Mouse (Mus musculus) MEL (cell line): ENCODE measurements around the gene Ezh1. TPM values are rescaled to one million over a fixed set of nuclear protein-coding genes. Genes with fewer than 3 reads are reported as not detected.

Source experiments
- DNase-seq: peaks from one replicate; pipeline ENCODE4 v3.0.0; 2011; ENCODE audit warnings: low read depth, low spot score
- H3K27ac ChIP-seq: 2 replicates; pipeline ENCODE4 v1.5.1; 2012; ENCODE audit warnings: low read depth, mild to moderate bottlenecking, control low read depth, low read length, moderate library complexity; ENCODE audit not compliant: control insufficient read depth
- H3K27me3 ChIP-seq, 2 experiments: fragments of 150-350 bp in 1 of 2; sonication (generic) in 1 of 2; 2 replicates each; pipeline ENCODE4 v1.6.1; 2012; ENCODE audit warnings: low read length in 2 of 2, mild to moderate bottlenecking in 2 of 2, improper control_type of control experiment in 1 of 2, moderate library complexity in 1 of 2; ENCODE audit not compliant: insufficient read depth in 2 of 2, control insufficient read depth in 1 of 2
- H3K36me3 ChIP-seq, 2 experiments: 2 replicates each; pipeline ENCODE4 v1.6.1; 2012 to 2014; ENCODE audit warnings: low read length in 2 of 2, improper control_type of control experiment in 1 of 2, inconsistent platforms in 1 of 2, mild to moderate bottlenecking in 1 of 2; ENCODE audit not compliant: insufficient read depth in 2 of 2, control insufficient read depth in 1 of 2
- H3K4me1 ChIP-seq, 2 experiments: fragments of 150-350 bp in 1 of 2; sonication (generic) in 1 of 2; 2 replicates each; pipeline ENCODE4 v1.6.1; 2012; ENCODE audit warnings: low read length in 2 of 2, improper control_type of control experiment in 1 of 2, mild to moderate bottlenecking in 1 of 2; ENCODE audit not compliant: insufficient read depth in 2 of 2, control insufficient read depth in 1 of 2
- H3K4me3 ChIP-seq, 2 experiments: fragments of 150-350 bp in 1 of 2; sonication (generic) in 1 of 2; 2 replicates each; pipeline ENCODE4 v1.5.1; 2012; ENCODE audit warnings: low read depth in 2 of 2, low read length in 2 of 2, mild to moderate bottlenecking in 2 of 2, moderate library complexity in 2 of 2, control low read depth in 1 of 2, improper control_type of control experiment in 1 of 2; ENCODE audit not compliant: control insufficient read depth in 1 of 2, insufficient read depth in 1 of 2
- H3K79me2 ChIP-seq: 2 replicates; pipeline ENCODE4 v1.6.1; 2012; ENCODE audit warnings: mild to moderate bottlenecking, low read length, moderate library complexity; ENCODE audit not compliant: control insufficient read depth, poor library complexity, insufficient read depth
- H3K9ac ChIP-seq: 2 replicates; pipeline ENCODE4 v1.6.1; 2012; ENCODE audit warnings: low read depth, mild to moderate bottlenecking, control low read depth, low read length, moderate library complexity; ENCODE audit not compliant: control insufficient read depth, poor library complexity, severe bottlenecking
- H3K9me3 ChIP-seq: fragments of 150-350 bp; sonication (generic); replicated peaks from 2 replicates; pipeline ENCODE4 v1.6.1; 2012; ENCODE audit warnings: mild to moderate bottlenecking, low read length, improper control_type of control experiment, moderate library complexity; ENCODE audit not compliant: insufficient read depth
- BHLHE40 ChIP-seq: IDR thresholded peaks from 2 replicates; pipeline ENCODE4 v1.6.1; 2012; ENCODE audit warnings: low read depth, mild to moderate bottlenecking, inconsistent platforms, low read length, improper control_type of control experiment, borderline replicate concordance
- CHD2 ChIP-seq: IDR thresholded peaks from 2 replicates; pipeline ENCODE4 v1.6.1; 2011; ENCODE audit warnings: low read length, improper control_type of control experiment
- CTCF ChIP-seq, 3 experiments: IDR thresholded peaks in 2 of 3; conservative IDR thresholded peaks in 1 of 3; 2 replicates each; pipeline ENCODE4 v1.5.1; 2011 to 2012; ENCODE audit warnings: low read length in 3 of 3, low read depth in 2 of 3, mild to moderate bottlenecking in 2 of 3, improper control_type of control experiment in 1 of 3, inconsistent platforms in 1 of 3, mixed read lengths in 1 of 3, moderate library complexity in 1 of 3; ENCODE audit not compliant: control insufficient read depth in 1 of 3, insufficient read depth in 1 of 3, poor library complexity in 1 of 3, severe bottlenecking in 1 of 3
- E2F4 ChIP-seq: IDR thresholded peaks from 2 replicates; pipeline ENCODE4 v1.6.1; 2011; ENCODE audit warnings: low read depth, low read length, improper control_type of control experiment, borderline replicate concordance
- ETS1 ChIP-seq: IDR thresholded peaks from 2 replicates; pipeline ENCODE4 v1.6.1; 2012; ENCODE audit warnings: low read depth, mild to moderate bottlenecking, inconsistent platforms, low read length, improper control_type of control experiment, moderate library complexity
- HCFC1 ChIP-seq: IDR thresholded peaks from 2 replicates; pipeline ENCODE4 v1.6.1; 2012; ENCODE audit warnings: low read depth, mild to moderate bottlenecking, inconsistent platforms, low read length, improper control_type of control experiment, moderate library complexity
- MAZ ChIP-seq: IDR thresholded peaks from 2 replicates; pipeline ENCODE4 v1.6.1; 2012; ENCODE audit warnings: low read depth, mild to moderate bottlenecking, inconsistent platforms, low read length, improper control_type of control experiment
- MEF2A ChIP-seq: IDR thresholded peaks from 2 replicates; pipeline ENCODE4 v1.6.1; 2014; ENCODE audit warnings: low read depth, mild to moderate bottlenecking, inconsistent platforms, low read length, improper control_type of control experiment; ENCODE audit not compliant: poor library complexity, insufficient replicate concordance, severe bottlenecking; ENCODE audit errors: extremely low read depth
- MYC ChIP-seq: IDR thresholded peaks from 2 replicates; pipeline ENCODE4 v1.6.1; 2011; ENCODE audit warnings: low read depth, mild to moderate bottlenecking, low read length, improper control_type of control experiment, moderate library complexity
- NRF1 ChIP-seq: IDR thresholded peaks from 2 replicates; pipeline ENCODE4 v1.6.1; 2014; ENCODE audit warnings: low read depth, mild to moderate bottlenecking, inconsistent platforms, low read length, improper control_type of control experiment, moderate library complexity; ENCODE audit not compliant: poor library complexity, insufficient read depth, severe bottlenecking
- POLR2A ChIP-seq, 2 experiments: IDR thresholded peaks; 2 replicates each; pipeline ENCODE4 v1.6.1; 2011 to 2012; ENCODE audit warnings: low read length in 2 of 2, mild to moderate bottlenecking in 2 of 2, control low read depth in 1 of 2, improper control_type of control experiment in 1 of 2, low read depth in 1 of 2, moderate library complexity in 1 of 2; ENCODE audit not compliant: control insufficient read depth in 1 of 2, insufficient read depth in 1 of 2, poor library complexity in 1 of 2
- POLR2AphosphoS2 ChIP-seq: IDR thresholded peaks from 2 replicates; pipeline ENCODE4 v1.6.1; 2011; ENCODE audit warnings: low read length, improper control_type of control experiment
- RAD21 ChIP-seq: IDR thresholded peaks from 2 replicates; pipeline ENCODE4 v1.6.1; 2011; ENCODE audit warnings: mild to moderate bottlenecking, low read depth, low read length, improper control_type of control experiment
- SMC3 ChIP-seq: IDR thresholded peaks from 2 replicates; pipeline ENCODE4 v1.6.1; 2011; ENCODE audit warnings: low read depth, low read length, improper control_type of control experiment
- TAL1 ChIP-seq: IDR thresholded peaks from 2 replicates; pipeline ENCODE4 v1.6.1; 2012; ENCODE audit warnings: mild to moderate bottlenecking, inconsistent platforms, low read length, moderate library complexity, mixed read lengths
- ZMIZ1 ChIP-seq: IDR thresholded peaks from 2 replicates; pipeline ENCODE4 v1.6.1; 2012; ENCODE audit warnings: low read depth, mild to moderate bottlenecking, inconsistent platforms, low read length, improper control_type of control experiment, moderate library complexity
- polyA plus RNA-seq, 2 experiments: library from polyadenylated mRNA; stranded (reverse) in 1 of 2; unstranded in 1 of 2; fragments of >175 nt in 1 of 2; fragments of >200 nt in 1 of 2; gene quantifications; 2 replicates each; pipeline versions ENCODE4 v1.2.1 to v1.2.4; 2012; ENCODE audit warnings: low replicate concordance in 2 of 2, low read depth in 1 of 2; ENCODE audit not compliant: insufficient read length in 2 of 2, insufficient read depth in 1 of 2, missing spikeins in 1 of 2
- total RNA-seq: library from RNA; depleted of rRNA; stranded (reverse); fragments of 300-350 nt; gene quantifications from 2 replicates; pipeline ENCODE4 v1.2.3, GENCODE M21; 2012

The Ezh1 gene
- total and polyA plus RNA-seq, 3 experiments: 5.0 to 8.4 TPM; not detected in 1

- no peak overlapping the region for H3K27ac ChIP-seq
- H3K4me3 ChIP-seq: no peak overlapping the region
- no peak overlapping the region for H3K9ac ChIP-seq
- H3K79me2 ChIP-seq: no peaks in the 10 kb centered on the region; the same call in 1 of the 2 replicates
- peaks cover 0 to 13% of the 10 kb centered on the region in 2 experiments; a peak in 2 of 4 replicates for H3K4me1 ChIP-seq
- no peak for TF ChIP-seq HCFC1
- no peak for TF ChIP-seq SMC3
- no peak for TF ChIP-seq ZMIZ1
- no peak for TF ChIP-seq MEF2A
- TF ChIP-seq ETS1: no peak
- TF ChIP-seq BHLHE40: no peak
- TF ChIP-seq NRF1: no peak
- no peak for TF ChIP-seq MYC
- no peak for TF ChIP-seq RAD21
- TF ChIP-seq MAZ: no peak
- no peak for TF ChIP-seq POLR2A (IDR thresholded peaks at IDR 0.05; ENCODE audit: control insufficient read depth in 1 of 2, insufficient read depth in 1 of 2, low read depth in 1 of 2, low read length in 2 of 2, poor library complexity in 1 of 2)
- no peak for DNase-seq
- H3K36me3 ChIP-seq: peaks cover 0 to 2% of the 10 kb centered on the region in 2 experiments; a peak in 1 of 4 replicates
- peaks cover 0 to 2% of the 10 kb centered on the region in 2 experiments; a peak in 2 of 4 replicates for H3K27me3 ChIP-seq
- H3K9me3 ChIP-seq: no peaks in the 10 kb centered on the region
Observed at GRCm38 (mm10) chr11:101167211-101167962, 58.9 kb downstream of the Ezh1 start.

- peaks cover 0 to 9% of the 10 kb centered on the region in 2 experiments; a peak in 1 of 4 replicates for H3K4me1 ChIP-seq
- no peak for DNase-seq
Observed at GRCm38 (mm10) chr11:101166357-101166756, 59.9 kb downstream of the Ezh1 start.

More at GRCm38 (mm10) chr11:101166357-101166756, 59.9 kb downstream of the Ezh1 start:
- Histone ChIP-seq H3K27me3 (peaks cover 0 to 2% of the 10 kb centered on the region in 2 experiments; a peak in 2 of 4 replicates), H3K9ac (no peak overlapping the region), H3K27ac (no peak overlapping the region), H3K79me2 (no peaks in the 10 kb centered on the region; the same call in 1 of the 2 replicates), H3K36me3 (no peaks in the 10 kb centered on the region), H3K4me3 (no peak overlapping the region), H3K9me3 (no peaks in the 10 kb centered on the region)
- no peak for TF ChIP-seq CHD2
- TF ChIP-seq POLR2AphosphoS2: no peak
- TF ChIP-seq CTCF (IDR thresholded peaks at IDR 0.05 in 2 of 3, conservative IDR thresholded peaks at IDR 0.05 in 1 of 3; ENCODE audit: control insufficient read depth in 1 of 3, insufficient read depth in 1 of 3, low read depth in 2 of 3, low read length in 3 of 3, poor library complexity in 1 of 3, severe bottlenecking in 1 of 3): no peak
- TF ChIP-seq E2F4: no peak
- TF ChIP-seq TAL1: no peak
